Mouse (Mus musculus) spleen, postnatal 10 days (tissue): ENCODE data around the gene Reep6.

Experiments
- DNase-seq, 2 experiments: peaks; one replicate each; pipeline ENCODE4 v3.0.0; 2021 to 2022; ENCODE audit warnings: low spot score in 2 of 2

Gene Reep6

DNA sequence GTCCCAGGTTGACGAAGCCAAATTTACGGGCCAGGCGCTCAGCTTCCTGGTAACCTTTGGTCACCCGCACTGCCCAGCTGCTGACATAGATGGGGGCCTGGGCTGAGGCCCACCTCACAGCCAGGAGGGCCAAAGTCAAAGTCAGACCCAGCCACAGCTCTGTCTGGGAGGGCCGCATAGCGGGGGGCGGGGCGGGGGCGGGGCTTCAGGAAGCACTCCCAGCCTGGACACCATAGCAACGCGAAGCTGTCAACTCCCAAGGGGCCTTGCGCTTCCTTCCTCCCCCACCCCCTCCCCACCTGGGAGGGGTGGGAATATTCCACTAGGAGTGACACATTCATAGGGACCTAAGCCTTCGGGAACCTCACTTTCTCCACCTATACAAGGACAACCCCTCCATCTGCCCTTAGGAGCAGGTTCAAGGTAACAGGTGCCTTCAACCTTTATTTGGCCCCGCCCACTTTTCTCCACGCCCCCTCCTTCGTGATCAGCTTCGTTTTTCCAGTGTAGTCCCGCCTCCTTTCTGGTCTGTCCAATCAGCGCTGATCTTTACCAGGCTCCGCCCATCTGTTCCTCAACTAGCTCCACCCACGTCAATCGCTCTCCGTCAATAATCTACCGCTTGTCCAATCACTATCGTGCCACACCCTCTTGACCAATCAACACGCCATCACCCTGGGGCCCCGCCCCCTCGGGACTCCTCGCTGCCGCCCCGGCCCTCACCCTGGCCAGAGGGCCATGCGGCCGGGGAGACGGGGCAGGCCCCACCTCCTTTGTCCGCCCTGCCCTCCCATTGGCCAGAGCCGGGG is at the start of gene Reep6, which contains the start of gene Pcsk4:
TSS of gene Reep6 (plus strand) at position 681 of the 809 bp plus-strand sequence.
TSS of gene Pcsk4 (minus strand) at position 226 of the 809 bp plus-strand sequence.
- DNase-seq, result peak; percentile 92 to 95

DNA sequence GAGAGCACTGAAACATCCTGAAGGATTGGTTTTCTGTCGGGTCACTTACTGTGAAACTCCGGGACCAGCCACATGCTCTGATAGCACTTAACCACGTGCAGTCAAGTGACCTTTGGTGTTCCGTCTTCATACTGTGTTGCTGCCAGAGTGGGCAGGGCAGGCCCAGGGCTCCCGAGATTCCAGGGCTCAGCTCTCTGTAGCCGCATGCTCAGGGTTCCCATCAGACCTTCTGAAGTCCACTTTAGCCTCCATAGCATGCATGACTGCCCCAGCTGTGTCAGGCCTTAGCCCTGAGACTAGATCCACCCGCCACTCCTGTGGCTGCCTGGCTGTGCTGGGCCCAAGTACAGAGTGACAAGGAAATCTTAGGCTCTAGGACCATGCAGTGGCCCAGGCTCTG is 48.4 kb upstream of the Reep6 start:
- no peak for DNase-seq

DNA sequence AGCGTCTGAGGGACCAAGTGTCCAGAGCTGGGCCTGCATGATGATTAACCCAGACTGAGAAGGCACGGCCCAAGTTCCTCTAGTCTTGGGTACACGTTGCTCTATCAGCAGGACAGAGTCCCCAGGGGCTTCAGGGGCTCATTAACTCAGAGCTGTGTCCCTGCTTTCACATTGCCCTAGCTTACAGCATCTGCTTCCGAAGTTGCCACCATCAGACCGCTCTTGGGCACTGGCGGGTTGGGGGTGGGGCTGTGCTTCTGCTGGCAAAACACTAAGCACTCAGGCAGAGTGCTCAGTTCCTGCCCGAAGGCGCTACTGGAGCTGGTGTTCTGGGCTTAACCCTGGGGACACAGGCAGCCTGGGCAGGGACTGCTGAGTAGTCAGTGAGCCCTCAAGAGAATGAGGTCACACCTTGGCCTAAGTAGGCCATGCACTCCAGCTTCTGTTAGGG is 47.8 kb upstream of the Reep6 start:
- no peak for DNase-seq

DNA sequence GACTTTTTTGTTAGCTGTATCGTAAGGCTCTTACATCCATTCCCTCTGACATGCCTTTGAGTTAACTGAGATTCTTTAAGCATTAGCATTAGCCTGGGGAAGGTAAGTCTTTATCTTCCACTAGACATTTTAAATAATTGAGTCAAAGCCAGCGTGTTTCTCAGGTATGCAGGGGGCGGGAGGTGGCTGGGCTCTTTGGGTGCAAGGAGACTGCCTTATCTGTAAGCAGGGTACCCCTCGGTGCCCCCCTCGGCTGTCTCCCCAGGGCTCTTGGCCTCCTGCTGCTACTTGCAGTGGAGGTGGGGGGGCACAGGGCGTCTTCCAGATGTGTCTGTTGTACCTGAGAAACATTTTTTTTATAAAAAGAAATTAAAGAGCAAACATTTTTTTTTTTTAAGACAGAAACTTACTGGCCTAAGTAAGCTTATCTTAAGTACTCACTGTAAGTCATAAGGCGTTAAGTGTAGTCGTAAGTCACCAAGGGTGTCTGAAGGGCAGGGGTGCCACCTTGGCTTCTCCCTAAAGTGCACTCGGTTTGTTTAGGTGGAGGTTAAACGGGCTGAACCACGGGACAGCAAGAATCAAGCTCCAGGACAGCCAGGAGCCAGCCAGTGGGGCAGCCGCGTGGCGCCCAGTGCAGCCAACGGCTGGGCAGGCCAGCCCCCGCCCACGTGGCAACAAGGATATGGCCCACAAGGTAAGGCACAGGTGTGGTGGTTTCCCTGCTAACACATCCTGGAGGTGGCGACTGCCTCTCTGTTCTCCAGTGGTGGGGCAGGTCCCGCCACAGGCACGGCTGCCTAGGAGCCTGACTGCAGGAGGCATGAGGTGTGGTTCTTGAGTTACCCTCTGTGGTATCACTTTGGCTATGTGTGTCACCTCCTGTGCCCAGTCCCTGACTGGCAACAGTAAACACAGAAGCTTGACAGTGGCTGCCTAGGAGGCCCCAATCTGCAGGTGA is 47.0 kb upstream of the Reep6 start:
- no peak for DNase-seq

DNA sequence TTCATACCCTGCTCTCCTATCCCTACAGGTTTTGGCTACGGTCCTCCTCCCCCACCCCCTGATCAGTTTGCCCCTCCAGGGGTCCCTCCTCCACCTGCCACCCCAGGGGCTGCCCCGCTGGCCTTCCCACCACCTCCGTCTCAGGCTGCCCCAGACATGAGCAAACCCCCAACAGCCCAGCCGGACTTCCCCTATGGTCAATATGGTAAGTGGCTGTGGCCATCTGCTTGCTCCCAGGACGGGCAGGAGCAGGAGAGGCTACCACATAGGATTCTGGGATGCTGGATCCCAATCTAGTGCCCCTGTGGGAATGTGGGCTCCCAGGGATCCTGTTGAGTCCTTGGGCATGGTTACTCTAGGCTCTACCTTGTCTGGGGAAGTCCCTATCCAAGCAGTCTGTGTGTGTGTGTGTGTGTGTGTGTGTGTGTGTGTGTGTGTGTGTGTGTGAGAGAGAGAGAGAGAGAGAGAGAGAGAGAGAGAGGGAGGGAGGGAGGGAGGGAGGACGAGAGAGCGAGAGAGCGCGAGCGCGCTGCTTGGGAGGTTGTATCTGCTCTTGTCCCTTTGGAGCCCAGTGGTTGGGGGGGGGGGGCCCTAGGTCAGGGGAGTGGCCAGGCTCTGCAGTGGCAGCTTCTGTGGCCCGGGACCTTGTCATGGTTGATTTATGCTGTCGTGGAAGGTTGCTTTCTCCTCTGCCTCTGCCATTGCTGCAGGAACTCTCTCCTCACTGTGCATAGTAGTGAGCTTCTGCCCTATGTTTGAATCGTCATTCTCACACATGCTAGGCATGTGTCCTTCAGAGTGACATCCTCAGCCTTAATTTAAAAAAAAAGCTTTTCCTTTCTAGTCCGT is 44.3 kb upstream of the Reep6 start:
- no peak for DNase-seq

DNA sequence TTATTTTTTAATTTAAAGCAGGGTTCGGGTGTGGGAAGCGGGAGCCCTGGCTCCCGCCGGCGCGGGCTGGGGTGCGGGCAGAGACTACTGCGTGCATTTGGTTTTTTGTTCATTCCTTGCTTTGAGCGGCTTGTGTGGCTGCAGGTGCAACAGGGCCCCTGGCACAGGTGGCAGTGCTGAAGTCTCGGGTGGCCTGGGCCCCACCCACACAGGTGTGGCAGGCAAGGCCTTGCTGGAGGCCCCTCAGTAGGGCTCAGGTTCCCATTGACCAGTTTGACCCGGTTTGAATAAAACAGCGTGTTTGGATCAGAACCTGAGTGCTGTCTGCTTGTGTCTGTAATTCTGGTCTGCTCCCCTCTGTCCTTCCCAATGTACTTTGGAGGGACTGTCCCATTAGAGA is 41.7 kb upstream of the Reep6 start:
- DNase-seq, result no peak

DNA sequence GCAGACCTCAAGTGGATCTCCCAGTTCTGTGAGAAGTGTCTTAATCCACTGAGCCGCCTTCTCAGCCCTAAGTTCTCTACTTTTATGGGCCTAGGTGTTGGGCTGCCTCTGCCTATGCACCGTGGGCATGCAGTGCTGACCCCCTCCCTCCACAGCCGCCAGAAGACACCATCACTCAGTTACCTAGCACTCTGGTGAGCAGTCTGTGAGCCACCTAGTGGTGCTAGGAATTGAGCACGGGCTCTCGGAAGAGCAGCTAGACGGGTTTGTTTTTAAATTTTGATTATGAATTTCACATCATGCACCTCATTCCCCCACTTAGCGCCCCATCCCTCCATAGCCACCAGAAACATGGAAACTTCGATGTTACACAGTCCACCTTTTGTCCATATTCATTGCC is 41.1 kb upstream of the Reep6 start:
- no peak for DNase-seq

DNA sequence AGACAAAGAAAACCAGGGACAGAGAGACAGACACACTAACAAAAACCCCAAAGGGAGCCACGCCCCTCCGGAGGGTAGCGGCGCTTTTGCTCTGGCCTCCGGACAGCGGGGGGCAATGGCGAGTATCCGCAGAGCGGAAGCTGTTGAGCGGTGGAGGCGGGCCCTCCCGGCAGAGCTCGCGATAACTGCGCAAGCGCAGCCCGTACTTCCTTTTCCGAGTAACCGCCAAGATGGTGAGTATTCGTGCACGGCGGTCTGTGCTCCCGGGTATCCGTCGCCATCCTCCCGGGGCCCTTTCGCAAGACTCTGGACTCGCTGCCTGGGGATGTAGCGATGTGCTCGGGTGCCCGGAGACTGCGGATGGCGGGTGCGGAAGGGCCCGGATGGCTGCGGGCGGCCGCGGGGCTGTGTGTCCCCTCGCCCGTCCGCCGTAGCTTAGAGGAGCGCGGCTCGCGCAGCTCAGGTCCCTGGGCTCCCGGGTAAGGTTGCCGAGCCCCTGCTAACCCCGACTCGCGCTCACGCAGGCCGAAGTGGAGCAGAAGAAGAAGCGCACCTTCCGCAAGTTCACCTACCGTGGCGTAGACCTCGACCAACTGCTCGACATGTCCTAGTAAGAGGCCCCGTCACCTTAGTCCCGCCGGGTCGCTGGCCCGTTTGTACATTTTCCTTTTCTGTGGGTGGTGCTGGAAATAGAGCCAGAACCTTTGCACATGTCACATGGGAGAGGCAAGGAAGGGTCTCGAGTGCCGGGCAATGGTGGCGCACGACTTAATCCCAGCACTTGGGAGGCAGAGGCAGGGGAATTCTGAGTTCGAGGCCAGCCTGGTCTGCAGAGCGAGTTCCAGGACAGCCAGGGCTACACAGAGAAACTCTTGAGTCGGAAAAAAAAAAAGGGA is 37.3 kb upstream of the Reep6 start, which contains the start of gene Rps15:
TSS of gene Rps15 (plus strand) at position 203 of the 896 bp plus-strand sequence.
- DNase-seq, result peak; percentile 92 to 96

DNA sequence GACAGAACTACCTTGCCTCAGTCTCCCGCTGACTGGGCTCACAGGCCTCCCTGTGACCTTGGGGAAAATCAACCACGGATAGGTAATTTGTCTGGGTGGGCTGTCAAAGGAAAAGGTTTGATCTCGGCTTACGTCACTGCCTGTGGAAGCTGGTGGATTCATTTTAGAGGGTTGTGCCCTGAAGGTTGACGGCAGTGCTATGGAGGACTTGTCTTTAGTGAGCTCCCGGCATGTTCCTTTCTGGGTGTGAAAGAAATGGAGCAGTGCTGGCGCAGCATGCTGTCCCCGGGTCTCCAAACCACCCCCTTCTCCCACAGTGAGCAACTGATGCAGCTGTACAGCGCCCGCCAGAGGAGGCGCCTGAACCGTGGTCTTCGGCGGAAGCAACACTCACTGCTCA is 36.4 kb upstream of the Reep6 start:
- DNase-seq, result peak in 1 of 2 experiments; percentile 26

DNA sequence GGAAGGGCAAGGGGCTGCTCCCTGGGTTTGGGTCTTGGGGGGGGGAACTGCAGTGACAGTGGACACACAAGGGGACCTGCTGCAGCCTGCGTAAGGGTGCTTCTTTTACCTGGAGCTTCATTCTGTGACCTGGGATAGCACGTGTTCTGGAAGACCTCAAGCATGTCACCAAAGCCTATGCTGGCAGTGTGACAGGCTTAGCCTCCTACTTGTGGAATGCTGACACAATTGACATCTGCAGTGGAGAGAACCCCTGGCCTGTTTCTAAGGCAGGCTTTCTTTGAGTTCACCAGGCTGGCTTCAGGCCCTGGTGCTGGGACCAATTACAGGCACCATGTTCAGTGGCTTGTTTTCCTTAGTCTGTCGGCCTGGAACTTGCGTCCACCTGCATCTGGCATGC is 35.4 kb upstream of the Reep6 start:
- DNase-seq, result no peak

DNA sequence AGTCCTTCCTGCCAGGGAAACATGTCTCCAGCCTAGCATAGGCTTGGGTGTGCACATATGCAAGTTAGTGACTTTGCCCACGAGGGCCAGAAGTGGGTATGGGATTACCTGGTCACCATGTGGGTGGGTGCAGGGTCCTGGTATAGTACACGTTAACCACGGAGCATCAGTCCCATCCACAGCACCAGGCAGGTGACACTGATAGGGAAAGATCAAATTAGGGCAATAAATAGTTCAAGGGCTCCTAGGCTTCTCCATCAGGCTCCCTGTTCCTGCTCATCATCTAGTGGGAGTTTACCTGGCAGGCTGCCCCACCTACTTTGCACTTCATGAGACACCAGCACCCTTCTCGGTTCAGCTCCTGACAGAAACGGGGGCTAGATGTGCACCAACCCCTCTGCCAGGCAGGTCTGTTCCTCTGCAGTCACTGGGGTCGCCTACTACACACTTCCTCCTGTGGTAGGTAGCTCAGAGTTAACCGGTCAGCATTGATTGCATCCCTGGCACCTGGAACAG is 34.9 kb upstream of the Reep6 start:
- no peak for DNase-seq

DNA sequence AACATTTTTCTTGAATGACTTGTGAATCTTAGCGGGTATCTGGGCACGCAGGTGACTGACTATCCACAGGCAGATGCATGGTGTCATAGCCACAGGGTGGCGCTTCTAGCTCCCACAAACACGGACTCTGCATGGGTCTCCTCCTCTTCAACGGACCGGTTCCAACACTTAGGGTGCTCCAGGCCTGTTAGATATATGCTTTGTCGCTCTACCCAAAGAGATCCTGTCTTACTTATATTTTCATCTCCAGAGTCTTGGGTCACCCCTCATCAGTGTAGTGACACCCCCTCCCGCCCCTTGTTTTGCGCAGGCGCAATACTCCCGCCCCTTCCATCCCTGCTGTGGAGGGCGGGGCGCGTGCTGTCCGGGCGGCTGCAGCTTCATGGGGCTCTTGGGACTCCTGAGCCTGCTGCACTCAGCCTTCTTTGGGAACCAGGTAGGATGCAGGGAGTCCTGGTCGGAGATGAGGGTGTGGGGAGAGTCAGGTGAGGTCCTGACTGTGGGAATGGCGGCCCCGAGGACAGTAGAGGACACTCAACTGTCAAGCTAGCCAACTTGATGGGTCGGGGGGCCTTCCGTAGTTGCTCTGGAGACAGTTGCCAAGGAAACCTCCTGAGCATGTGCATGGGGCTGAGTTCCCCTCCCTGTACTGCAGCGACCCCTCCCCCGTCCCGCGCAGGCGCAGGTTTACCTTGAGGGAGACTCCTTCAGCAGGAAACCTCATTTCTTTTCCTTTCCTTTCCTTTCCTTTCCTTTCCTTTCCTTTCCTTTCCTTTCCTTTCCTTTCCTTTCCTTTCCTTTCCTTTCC is 33.9 kb upstream of the Reep6 start, which contains the start of gene Apc2:
TSS of gene Apc2 (plus strand) at position 360 of the 808 bp plus-strand sequence.
- peak; percentile 64 to 82 for DNase-seq

DNA sequence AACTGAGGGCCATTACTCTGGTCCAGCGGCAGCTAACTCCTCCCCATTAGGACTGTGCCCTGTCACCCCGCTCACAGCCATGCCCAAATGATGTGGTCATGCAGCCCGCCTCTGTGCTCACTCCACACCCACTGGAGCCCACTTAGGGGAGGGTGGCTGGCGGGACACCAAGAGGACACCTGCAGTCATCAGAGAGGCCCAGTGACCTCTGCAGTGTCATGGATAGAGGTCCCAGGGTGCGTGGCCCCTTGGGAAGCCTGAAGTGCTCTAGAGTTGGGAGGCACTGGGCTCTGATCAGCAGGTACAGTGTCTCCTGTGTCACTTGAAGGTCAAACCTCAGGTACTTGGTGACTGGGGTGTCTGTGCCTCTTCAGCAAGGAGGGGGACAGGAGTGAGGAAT is 32.9 kb upstream of the Reep6 start:
- DNase-seq, result no peak

DNA sequence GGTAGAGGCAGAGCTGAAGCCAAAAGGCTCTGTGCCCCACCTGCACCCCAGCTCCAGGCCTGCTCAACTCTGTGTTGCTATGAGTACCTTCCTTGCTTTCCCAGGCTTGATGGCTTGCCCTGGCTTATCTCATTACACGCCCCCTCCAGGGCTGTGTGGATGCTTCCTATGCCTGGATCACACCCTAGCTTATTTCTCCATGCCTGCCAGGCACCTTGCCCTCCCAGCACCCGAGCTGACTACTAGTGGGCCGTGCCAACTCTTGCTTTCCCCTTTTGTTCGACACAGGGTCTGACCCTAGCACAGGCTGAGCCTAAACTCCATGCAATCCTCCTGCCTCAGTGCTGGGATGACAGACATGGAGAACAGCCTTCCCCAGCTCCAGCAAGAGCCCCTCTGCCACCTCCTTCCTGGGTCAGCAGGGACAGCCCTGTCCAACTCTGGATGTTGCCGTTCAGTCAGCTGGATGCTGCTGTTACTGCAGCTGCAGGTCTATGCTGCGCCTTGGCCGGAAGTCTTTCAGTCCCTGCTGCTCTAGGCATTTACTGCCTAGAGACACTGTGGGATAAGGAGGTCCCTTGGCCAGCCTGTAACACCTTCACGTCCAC is 32.1 kb upstream of the Reep6 start:
- DNase-seq, result no peak

DNA sequence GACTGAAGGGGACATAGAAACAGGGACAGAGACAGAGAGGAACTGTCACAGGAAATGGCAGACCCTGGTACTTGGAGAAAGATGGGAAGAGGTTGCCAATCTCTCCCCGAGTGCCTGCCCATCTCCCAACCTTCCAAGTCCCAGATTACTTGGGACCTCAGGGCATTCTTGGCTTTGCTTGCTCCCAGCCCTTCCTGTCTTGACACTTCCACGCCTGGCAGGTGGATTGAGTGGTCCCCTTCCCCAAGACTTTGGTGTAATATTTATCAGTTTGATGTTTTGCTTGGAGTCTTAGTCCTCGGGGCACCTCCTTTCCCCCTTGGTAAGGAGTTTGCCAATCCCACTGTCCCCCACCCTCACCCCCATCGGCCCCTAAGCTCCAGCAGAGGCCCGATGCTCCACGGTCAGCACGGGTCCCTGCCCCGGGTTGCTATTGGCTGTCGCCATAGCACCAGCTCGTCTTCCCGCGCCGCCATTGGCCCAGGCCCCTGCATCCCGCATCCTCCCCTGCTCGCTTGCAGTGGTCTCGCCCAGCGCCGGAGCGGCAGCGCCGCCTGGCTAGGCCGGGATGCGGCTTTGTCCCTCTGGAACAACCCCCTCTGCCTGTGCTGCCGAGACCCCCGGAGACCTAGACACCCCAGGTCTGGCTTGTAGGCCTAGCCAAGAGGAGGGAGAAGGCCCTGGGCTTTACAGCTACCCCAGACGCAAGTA is 31.0 kb upstream of the Reep6 start:
- DNase-seq, result no peak

DNA sequence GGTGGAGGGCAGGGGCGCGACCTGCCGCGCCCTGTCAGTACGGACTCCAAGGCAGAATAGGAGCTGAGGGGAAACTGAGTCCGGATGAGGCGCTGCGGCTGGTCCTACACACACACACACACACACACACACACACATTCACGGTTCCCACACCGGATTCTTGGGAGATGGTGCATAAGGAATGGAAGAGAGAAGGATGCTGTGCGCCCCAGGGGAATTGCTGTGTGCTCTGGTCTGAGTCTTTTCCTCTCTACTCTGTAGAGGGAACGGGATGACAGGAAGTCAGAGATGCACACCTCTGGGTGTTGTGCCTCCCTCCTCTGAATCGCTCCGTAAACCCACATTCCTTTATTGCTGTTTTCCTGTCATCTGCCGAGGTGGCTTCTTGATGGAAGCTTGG is 30.5 kb upstream of the Reep6 start:
- DNase-seq, result no peak

DNA sequence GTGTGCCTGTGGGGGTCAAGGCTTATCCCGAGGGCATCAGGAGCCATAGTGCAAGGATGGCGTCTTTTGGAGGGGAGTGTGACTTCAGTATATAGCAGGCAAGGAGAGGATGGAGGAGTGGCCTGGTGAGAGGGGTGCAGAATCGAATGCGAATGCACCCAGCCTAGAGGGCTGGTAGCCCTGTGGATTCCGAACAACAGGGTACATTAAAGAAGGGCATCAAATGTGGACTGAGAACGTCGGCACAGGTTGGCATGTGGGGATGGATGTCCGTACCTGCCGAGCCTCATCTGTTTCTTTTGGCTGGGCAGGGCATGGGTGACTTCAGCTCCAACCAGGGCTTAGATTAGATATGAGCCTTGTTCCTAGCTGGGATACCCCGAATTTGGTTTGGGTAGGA is 29.9 kb upstream of the Reep6 start:
- DNase-seq, result no peak

DNA sequence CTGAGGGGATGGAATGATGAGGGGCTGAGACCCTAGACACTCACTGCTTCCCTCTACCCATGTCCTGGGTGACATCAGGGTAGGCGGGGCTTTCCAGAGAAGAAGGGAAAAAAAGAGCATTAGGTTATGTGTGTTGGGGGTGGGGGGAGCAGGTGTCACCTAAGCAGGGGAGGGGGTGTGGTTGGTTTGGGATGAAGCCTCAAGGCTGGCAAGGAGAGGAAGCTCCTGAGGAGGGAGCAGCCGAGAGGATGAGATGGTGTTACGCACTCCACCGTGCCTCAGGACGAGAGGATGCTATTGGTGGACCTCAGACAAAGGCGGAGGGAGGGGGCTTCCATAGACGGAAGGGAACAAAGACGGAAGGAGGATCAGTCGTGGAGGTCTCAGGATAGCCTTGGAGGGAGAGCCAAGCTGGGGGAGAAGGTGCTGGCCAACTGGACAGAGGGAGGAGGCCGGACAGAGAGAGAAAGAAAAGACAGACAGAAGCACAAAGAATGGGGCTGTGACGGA is 29.0 kb upstream of the Reep6 start:
- no peak for DNase-seq
